Mouse (Mus musculus) layer of hippocampus, adult 9-11 months (tissue): ENCODE measurements at regions not wholly inside any gene's neighbourhood (a gene's known extent, or its start where the extent isn't known, plus 50 kb on each side); places are given as distances from the start of the nearest gene placed in this dataset.
A peak's percentile ranks its signal among the peaks of the same experiment; 100 is the strongest.

ENCODE experiments used
- DNase-seq: peaks from one replicate; pipeline ENCODE4 v3.0.0; 2022

GRCm38 (mm10) chr8:113250264-113250663 is 385.1 kb upstream of the Mon1b start:
- DNase-seq = no peak

- DNase-seq = no peak
Measured at GRCm38 (mm10) chr8:113254076-113254475, 381.3 kb upstream of the Mon1b start.

GRCm38 (mm10) chr8:113259477-113259876 is 375.9 kb upstream of the Mon1b start:
- no peak for DNase-seq

- DNase-seq = no peak
Measured at GRCm38 (mm10) chr8:113263296-113263695, 372.1 kb upstream of the Mon1b start.

- DNase-seq = no peak
Measured at GRCm38 (mm10) chr8:113271262-113271661, 364.1 kb upstream of the Mon1b start.

- DNase-seq = no peak
Measured at GRCm38 (mm10) chr8:113300273-113300843, 335.0 kb upstream of the Mon1b start.

GRCm38 (mm10) chr8:113303426-113303825 is 332.0 kb upstream of the Mon1b start:
- peak; percentile 16 for DNase-seq

- DNase-seq = peak; percentile 27
Measured at GRCm38 (mm10) chr8:113317169-113317568, 318.2 kb upstream of the Mon1b start.

- no peak for DNase-seq
Measured at GRCm38 (mm10) chr8:113331576-113331975, 303.8 kb upstream of the Mon1b start.

- no peak for DNase-seq
Measured at GRCm38 (mm10) chr8:113341306-113341705, 294.1 kb upstream of the Mon1b start.

- DNase-seq = no peak
Measured at GRCm38 (mm10) chr8:113361900-113362299, 273.5 kb upstream of the Mon1b start.

GRCm38 (mm10) chr8:113364181-113364580 is 271.2 kb upstream of the Mon1b start:
- no peak for DNase-seq

GRCm38 (mm10) chr8:113383517-113383916 is 251.9 kb upstream of the Mon1b start:
- DNase-seq = no peak

- DNase-seq = no peak
Measured at GRCm38 (mm10) chr8:113383974-113384373, 251.4 kb upstream of the Mon1b start.

GRCm38 (mm10) chr8:113389504-113389903 is 245.9 kb upstream of the Mon1b start:
- DNase-seq = no peak

- no peak for DNase-seq
Measured at GRCm38 (mm10) chr8:113390038-113390437, 245.3 kb upstream of the Mon1b start.

- no peak for DNase-seq
Measured at GRCm38 (mm10) chr8:113394319-113394718, 241.1 kb upstream of the Mon1b start.

- no peak for DNase-seq
Measured at GRCm38 (mm10) chr8:113405158-113405557, 230.2 kb upstream of the Mon1b start.

GRCm38 (mm10) chr8:113419352-113419751 is 216.0 kb upstream of the Mon1b start:
- DNase-seq = no peak

GRCm38 (mm10) chr8:113422651-113423050 is 212.7 kb upstream of the Mon1b start:
- DNase-seq = no peak

- DNase-seq = no peak
Measured at GRCm38 (mm10) chr8:113439088-113439487, 196.3 kb upstream of the Mon1b start.

- DNase-seq = no peak
Measured at GRCm38 (mm10) chr8:113454022-113454421, 181.4 kb upstream of the Mon1b start.

GRCm38 (mm10) chr8:113464625-113465024 is 170.8 kb upstream of the Mon1b start:
- no peak for DNase-seq

- peak; percentile 22 for DNase-seq
Measured at GRCm38 (mm10) chr8:113465156-113465555, 170.2 kb upstream of the Mon1b start.

- no peak for DNase-seq
Measured at GRCm38 (mm10) chr8:113466683-113467082, 168.7 kb upstream of the Mon1b start.
